Mouse (Mus musculus): ENCODE results near the gene Sipa1. TPM values are rescaled to one million over a fixed set of nuclear protein-coding genes. Genes with fewer than 3 reads are reported as not detected.

Sipa1 gene
- polyA plus RNA-seq (2011; ENCODE audit: insufficient read depth, insufficient read length, low replicate concordance, missing spikeins) = 72.2 and 101 TPM in 2 replicates

DNA sequence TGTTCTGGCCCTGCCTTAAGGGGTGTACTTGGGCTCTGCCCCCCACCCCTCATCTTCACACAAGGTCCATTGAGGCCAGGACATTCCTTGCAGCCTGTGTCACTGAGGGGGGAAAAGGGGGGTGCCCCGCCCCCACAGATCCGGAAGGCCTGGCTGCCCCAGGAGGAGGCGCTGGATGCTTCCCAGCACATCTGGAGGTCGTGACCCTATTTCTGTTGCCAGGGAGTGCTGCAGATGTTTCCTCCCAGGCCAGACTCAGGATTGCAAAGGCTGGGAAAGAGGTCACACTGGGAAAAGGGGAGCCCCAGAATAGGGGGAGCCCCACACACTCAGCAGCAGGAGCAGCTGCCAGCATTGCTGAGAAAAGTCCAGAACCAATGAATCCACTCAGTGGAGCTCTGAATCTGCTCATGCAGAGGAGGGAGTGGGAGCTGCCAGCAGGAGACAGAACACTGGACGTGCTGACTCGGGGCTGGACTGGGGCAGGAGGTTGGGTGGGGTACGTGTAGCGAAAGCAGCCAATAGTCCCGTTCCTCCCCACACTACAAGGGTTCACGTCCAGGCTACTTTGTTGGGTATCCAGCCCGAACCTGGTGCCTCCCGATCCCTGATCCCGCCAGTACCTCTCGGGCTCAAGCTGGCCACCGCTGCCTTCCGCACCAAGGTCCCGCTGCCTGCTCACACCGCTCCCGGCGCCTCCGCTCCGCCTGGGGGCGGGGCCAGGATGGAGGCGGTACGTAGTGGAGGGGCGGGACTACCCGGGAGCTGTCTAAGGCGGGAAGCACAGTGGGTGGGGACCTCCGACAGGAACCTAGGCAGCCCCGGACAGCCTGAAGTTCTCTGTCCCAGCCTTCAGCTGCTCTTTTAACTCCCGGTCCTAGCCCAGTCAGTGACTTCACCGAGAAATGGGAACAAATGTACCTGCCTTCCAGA is at the start of gene Sipa1:
Gene Sipa1, minus strand, starts transcription at position 727 of the 933 bp plus-strand sequence.
- Histone ChIP-seq H3K4me3 (replicated peaks; ENCODE audit: control insufficient read depth, low read depth, low read length) (peak within 1 kb of the TSS; percentile 91), H3K27ac (ENCODE audit: control insufficient read depth, insufficient read depth, low read depth, low read length, poor library complexity) (peak within 1 kb of the TSS; percentile 88), H3K4me1 (ENCODE audit: control insufficient read depth, insufficient read depth, low read length) (peaks cover 6% of the 10 kb centered on the region; the same call in 1 of the 2 replicates)
- TF ChIP-seq CTCF (IDR thresholded peaks at IDR 0.05; ENCODE audit: control insufficient read depth, insufficient read depth, low read length) = no peak; the same call in 1 of the 2 replicates
- peak; percentile 98 for TF ChIP-seq POLR2A (IDR thresholded peaks at IDR 0.05; ENCODE audit: borderline replicate concordance, control insufficient read depth, low read depth, low read length)
- WGBS = under 1% methylated on average over 32 of the region's 32 CpGs

DNA sequence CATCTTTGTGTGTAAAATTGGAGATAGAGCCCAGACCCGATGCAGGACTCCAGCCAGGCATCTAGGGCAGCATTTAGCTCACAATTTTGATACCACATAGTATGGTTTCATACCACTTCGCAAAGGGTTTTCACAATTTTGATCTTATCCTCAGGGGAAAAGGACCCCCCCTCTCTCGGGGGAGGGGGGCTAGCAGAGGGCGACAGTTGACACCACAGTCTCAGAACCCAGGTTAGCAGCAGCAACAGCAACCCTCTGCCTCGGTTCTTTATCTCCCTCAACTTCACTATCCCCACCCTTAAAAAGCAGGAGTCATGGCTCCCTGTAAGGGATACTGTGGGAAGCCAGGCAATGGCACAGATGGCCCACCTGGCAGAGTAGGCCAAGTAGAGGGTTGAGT is 49.7 kb upstream of the Sipa1 start:
- Histone ChIP-seq H3K4me1 (ENCODE audit: control insufficient read depth, insufficient read depth, low read length) (peaks cover 14% of the 10 kb centered on the region), H3K4me3 (replicated peaks; ENCODE audit: control insufficient read depth, low read depth, low read length) (no peak overlapping the region), H3K27ac (ENCODE audit: control insufficient read depth, insufficient read depth, low read depth, low read length, poor library complexity) (no peak overlapping the region)
- 57% methylated on average over 5 of the region's 5 CpGs for WGBS
- TF ChIP-seq CTCF (IDR thresholded peaks at IDR 0.05; ENCODE audit: control insufficient read depth, insufficient read depth, low read length) (no peak), POLR2A (IDR thresholded peaks at IDR 0.05; ENCODE audit: borderline replicate concordance, control insufficient read depth, low read depth, low read length) (no peak)

DNA sequence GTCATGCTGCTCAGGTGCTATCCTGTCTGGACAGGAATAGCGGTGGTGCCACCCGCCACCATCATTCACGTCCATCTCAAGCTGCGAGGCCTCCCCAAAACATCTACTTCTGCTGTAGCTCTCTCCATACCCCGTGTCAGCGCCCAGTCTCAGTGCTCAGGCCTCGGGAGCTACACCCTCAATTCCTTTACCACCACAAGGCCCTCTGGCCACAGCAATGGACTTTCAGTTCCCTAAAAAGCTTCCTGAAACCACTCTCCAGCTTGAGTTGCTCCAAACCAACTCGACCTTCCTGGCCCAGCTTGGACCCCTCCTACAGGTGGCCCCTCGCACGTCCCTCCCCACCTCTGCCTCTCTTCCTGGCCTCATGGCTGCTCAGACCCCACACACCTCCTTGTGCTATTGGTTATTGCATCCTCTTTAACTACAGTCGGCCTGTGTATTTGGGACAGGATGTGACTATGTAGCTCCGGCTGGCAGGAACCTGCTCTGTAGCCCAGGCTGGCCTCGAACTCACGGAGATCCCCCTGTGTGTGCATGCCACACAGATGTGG is 48.5 kb upstream of the Sipa1 start:
- Histone ChIP-seq H3K4me3 (replicated peaks; ENCODE audit: control insufficient read depth, low read depth, low read length) (no peak overlapping the region), H3K27ac (ENCODE audit: control insufficient read depth, insufficient read depth, low read depth, low read length, poor library complexity) (peak overlapping the region; percentile 47), H3K4me1 (ENCODE audit: control insufficient read depth, insufficient read depth, low read length) (peaks cover 14% of the 10 kb centered on the region)
- TF ChIP-seq CTCF (IDR thresholded peaks at IDR 0.05; ENCODE audit: control insufficient read depth, insufficient read depth, low read length) (no peak), POLR2A (IDR thresholded peaks at IDR 0.05; ENCODE audit: borderline replicate concordance, control insufficient read depth, low read depth, low read length) (peak; percentile 14; the same call in 1 of the 2 replicates)
- WGBS = 46% methylated on average over 14 of the region's 14 CpGs

GRCm38 (mm10) chr19:5711218-5711617 is 47.7 kb upstream of the Sipa1 start:
- Histone ChIP-seq H3K27ac (ENCODE audit: control insufficient read depth, insufficient read depth, low read depth, low read length, poor library complexity) (no peak overlapping the region), H3K4me3 (replicated peaks; ENCODE audit: control insufficient read depth, low read depth, low read length) (no peak overlapping the region), H3K4me1 (ENCODE audit: control insufficient read depth, insufficient read depth, low read length) (peaks cover 12% of the 10 kb centered on the region)
- WGBS = 42% methylated on average over 3 of the region's 3 CpGs
- TF ChIP-seq POLR2A (IDR thresholded peaks at IDR 0.05; ENCODE audit: borderline replicate concordance, control insufficient read depth, low read depth, low read length) (no peak), CTCF (IDR thresholded peaks at IDR 0.05; ENCODE audit: control insufficient read depth, insufficient read depth, low read length) (peak; percentile 81)

GRCm38 (mm10) chr19:5710581-5710980 is 47.1 kb upstream of the Sipa1 start:
- TF ChIP-seq POLR2A (IDR thresholded peaks at IDR 0.05; ENCODE audit: borderline replicate concordance, control insufficient read depth, low read depth, low read length) (no peak), CTCF (IDR thresholded peaks at IDR 0.05; ENCODE audit: control insufficient read depth, insufficient read depth, low read length) (no peak)
- H3K4me1 ChIP-seq (ENCODE audit: control insufficient read depth, insufficient read depth, low read length) = peaks cover 12% of the 10 kb centered on the region
- WGBS = 92% methylated on average over 8 of the region's 8 CpGs

DNA sequence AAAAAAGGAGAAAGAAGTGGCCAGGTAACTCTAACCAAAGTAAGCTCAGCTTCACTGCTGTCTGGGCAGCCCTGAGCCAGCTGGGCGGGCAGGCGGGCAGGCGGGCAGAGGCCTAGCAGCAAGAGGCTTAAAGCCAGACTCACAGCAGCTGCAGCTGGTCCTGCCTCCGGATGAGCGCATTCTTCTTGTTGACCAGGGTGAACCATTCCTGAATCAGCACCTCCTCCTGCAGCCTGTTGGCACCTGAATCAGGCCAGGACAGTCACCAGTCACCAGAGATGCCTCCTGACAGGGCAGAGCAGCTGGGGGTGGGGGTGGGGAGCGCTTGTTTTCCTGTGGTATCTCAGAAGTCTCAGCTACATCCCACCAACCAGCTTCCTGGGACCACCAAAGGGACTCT is 46.6 kb upstream of the Sipa1 start:
- H3K4me3 ChIP-seq (replicated peaks; ENCODE audit: control insufficient read depth, low read depth, low read length) = no peak overlapping the region
- WGBS = 94% methylated on average over 6 of the region's 6 CpGs
- peaks cover 14% of the 10 kb centered on the region for H3K4me1 ChIP-seq (ENCODE audit: control insufficient read depth, insufficient read depth, low read length)
- TF ChIP-seq POLR2A (IDR thresholded peaks at IDR 0.05; ENCODE audit: borderline replicate concordance, control insufficient read depth, low read depth, low read length) (no peak), CTCF (IDR thresholded peaks at IDR 0.05; ENCODE audit: control insufficient read depth, insufficient read depth, low read length) (no peak)
- no peak overlapping the region for H3K27ac ChIP-seq (ENCODE audit: control insufficient read depth, insufficient read depth, low read depth, low read length, poor library complexity)

More at GRCm38 (mm10) chr19:5710581-5710980, 47.1 kb upstream of the Sipa1 start:
- Histone ChIP-seq H3K4me3 (replicated peaks; ENCODE audit: control insufficient read depth, low read depth, low read length) (no peak overlapping the region), H3K27ac (ENCODE audit: control insufficient read depth, insufficient read depth, low read depth, low read length, poor library complexity) (no peak overlapping the region; the same call in 1 of the 2 replicates)

DNA sequence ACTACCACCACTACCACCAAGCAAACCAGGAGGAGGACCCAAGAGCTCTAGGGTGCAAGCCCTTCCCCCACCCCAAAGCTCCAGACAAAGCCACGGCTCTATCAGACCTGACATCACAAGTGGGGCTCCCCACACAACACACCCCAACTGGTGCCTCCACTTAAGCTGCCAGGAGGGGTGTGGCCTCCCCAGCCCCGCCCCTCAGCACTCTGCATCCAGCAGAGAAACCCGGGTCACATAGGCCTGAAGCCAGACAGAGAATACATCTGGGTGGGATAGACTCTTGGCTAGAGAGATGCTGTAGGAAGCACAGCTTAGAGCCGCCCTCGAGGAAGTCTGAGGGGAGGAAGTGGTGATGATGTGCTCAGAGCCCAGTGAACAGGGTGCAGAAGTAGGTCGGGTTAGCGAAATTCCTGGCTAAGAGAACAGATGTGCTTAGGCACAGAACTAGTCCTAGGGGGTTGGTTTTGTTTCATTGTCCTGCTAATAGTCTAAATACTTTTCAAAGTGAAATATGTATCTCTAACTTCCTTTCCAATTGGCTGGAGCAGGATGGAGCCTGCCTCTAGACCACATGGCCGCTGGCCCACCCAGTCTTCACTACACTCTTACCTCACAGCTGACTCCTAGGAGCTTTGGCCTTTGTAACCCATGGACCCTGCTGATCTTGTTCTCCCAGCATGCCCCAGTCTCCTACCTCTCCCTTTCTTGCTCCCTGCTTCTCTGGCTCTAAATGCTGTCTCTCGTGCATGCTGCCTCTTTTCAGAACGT is 41.5 kb upstream of the Sipa1 start:
- 29% methylated on average over 10 of the region's 10 CpGs for WGBS
- no peak overlapping the region for H3K4me3 ChIP-seq (replicated peaks; ENCODE audit: control insufficient read depth, low read depth, low read length)

More for the DNA sequence above, 41.5 kb upstream of the Sipa1 start:
- peaks cover 6% of the 10 kb centered on the region for H3K4me1 ChIP-seq (ENCODE audit: control insufficient read depth, insufficient read depth, low read length)
- TF ChIP-seq POLR2A (IDR thresholded peaks at IDR 0.05; ENCODE audit: borderline replicate concordance, control insufficient read depth, low read depth, low read length) (no peak), CTCF (IDR thresholded peaks at IDR 0.05; ENCODE audit: control insufficient read depth, insufficient read depth, low read length) (no peak)
- peak overlapping the region; percentile 37 for H3K27ac ChIP-seq (ENCODE audit: control insufficient read depth, insufficient read depth, low read depth, low read length, poor library complexity)

Measured in bone marrow, adult 2 months (tissue).